Mouse (Mus musculus) cerebellum, postnatal 36 days (tissue): Measurements from ENCODE around the gene Ube3b.

ENCODE experiments used
- DNase-seq, 2 experiments: peaks; one replicate each; pipeline ENCODE4 v3.0.0; 2021 to 2022; ENCODE audit warnings: mixed read lengths in 2 of 2

Ube3b gene

DNA sequence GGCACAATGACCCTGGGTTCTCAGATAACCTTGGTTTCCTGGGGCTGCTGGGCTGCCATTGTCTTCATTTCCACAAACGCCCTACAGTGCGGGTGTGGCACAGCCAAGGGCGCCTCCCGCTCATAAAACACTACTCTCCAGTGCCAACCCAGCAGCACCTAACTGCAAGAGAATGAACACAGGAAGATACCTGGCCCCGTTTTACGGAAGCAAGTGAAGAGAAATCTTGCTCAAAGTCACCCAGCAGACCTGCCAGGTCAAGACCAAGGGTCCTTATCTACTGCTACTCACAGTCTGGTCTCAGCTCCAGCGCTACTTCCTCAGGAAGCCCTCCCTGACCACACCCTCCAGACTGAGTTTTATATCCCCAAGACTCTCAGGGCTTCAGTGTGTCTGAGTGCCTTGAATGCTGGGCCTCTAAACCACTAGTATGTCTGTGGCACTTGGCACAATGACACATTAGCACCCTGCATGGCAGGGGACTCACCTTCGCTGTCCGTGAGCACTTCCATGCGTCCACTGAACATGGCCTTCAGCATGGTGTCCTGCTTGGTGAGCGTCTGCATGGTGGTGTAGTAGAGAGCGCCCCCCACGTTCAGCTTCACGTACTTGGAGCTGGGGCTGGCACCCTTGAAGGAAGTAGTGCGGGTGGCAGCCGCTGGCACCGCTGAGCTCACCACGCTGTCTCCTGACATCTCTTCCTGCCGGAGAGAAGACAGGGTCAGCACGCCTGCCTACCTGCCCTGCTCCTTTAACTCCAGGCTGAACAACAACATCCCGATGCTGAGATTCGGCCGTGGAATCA is 5.8 kb upstream of the Ube3b start:
- DNase-seq = no peak

DNA sequence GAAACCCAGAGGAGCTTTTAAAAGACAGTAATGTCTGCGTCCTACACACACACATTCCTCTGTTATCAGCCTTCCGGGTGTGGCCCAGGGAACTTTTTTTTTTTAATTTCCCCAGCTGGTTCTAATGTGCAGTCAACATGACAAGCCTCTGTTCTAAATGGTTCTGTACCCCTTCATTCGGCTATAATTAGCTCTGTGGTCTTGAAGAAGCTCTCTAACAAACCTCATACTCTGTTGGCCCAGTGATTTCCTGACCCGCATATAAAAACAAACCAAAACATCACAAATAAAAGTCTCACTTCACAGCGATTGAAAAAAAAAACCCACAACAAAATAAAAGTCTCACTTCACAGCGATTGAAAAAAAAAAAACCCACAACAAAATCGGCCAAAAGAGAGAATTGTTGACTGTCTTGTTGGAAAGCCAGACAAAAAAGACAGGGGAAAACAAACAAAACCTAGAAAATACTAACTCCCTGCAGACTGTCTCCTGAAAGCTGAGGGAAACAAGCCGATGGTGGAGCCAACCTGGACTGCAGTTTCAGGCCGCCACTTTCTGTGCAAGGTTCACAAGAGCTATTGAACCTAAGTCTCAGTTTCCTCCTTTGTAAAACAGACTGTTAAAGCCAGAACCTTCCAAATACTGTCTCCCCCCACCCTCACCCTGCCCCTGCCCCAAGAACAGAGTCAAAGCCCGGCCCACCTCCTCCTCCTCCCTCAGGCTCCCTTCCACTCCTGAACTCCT is 2.1 kb upstream of the Ube3b start:
- no peak for DNase-seq

DNA sequence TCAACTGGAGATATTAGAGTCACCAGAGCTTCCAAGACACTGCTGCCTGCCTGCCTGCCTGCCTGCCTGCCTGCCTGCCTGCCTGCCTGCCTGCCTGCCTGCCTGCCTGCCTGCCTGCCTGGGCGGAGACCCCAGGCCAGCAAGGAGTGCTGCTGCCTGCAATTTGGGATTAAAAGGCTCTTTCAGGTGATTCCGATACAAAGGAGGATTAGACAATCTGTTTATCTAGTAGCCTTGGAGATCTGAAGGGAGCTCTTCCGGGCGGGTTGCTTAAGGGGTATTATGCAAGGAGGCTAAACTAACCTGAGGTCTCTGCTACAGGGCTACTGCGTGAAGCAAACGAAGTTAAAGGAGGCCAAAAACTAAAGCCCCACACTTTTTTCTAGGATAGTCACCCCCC is 1.5 kb upstream of the Ube3b start:
- DNase-seq = no peak

DNA sequence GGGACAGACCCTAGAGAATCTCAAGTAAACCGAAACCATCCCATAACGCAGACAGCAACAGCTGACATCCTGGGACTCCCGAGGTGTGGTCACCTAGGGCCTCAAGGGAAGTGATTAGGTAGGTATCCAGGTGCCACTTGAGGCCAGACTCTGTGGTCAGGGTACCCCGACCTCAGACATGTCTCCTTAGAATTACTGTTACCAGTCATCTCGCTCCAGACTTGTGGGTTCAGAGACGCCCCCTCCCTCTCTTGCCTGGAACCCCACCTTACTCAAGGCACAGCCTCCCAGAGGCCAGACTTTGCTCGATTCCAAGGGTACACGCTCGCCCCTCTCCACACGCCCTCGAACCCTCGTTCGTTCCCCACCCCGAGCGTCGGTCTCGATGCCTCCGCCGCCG is 644 bp upstream of the Ube3b start:
- DNase-seq = no peak

DNA sequence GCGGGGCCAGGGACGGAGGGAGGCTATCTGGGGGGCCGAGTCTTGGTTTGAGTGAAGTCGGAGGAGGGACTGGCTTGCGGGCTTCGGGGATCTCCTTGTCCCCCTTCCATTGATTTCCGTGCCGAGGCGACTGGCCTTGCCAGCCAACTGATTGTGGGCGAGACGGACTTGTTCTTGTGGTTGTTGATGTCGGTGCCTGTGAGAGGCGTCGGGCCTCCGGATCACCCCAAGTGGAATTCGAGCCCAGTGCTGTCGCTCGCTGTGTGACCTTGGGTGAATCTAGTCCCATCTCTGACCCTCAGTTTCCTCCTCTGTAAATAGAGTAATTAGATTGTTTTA is 575 bp downstream of the Ube3b start:
- no peak for DNase-seq

DNA sequence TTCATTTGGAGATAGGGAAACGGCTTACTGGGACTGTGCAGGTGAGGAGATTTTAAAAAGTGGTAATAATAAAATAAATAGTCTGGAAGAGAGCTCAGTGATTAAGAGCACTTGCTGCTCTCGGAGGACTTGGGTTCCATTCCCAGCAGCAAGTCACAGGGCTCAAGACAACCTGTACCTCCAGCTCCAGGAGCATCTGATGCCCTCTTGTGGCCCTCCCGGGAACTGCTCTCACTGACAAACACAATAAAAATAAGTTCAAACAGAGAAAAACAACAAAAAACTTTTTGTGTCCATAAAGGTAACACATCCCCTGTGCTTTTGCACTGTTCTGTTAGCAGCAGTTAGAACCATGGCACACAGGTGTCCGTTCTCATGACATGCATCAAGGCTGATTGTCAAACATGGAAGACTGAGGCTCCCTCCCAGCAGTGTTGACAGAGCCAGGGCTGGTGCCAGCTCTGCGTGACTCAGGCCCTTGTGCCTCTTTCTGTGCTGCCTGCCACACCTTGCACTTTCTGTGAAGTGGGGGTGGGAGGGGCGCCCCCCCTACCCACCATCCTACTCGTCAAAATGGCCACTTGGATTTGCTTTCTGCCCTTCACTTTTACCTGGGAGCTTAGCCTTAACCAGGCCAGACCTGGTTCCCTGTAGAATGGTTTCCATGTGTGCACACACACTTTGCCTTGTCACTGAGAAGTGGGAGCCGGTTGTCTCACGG is 2.9 kb downstream of the Ube3b start:
- peak; percentile 20 to 32 for DNase-seq

DNA sequence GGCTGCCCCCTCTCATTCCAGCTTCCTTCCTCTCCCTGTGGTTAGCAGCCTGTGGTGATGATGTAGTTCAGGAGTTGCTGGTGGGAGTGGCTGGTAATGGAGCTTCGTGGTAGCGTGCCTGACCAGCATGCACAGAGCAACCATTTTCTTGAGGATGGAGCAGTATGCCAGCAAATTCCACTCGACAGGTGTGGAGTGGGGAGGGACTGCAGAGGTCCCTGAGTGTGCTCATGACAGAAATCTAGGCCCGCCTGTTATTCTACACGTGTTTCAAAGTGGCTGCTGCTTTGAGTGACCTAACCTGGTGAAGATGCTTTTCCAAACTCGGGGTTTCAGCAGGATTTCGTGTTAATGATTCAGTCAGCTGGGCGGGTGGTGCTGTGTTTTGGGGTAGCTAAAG is 4.0 kb downstream of the Ube3b start:
- DNase-seq = no peak

DNA sequence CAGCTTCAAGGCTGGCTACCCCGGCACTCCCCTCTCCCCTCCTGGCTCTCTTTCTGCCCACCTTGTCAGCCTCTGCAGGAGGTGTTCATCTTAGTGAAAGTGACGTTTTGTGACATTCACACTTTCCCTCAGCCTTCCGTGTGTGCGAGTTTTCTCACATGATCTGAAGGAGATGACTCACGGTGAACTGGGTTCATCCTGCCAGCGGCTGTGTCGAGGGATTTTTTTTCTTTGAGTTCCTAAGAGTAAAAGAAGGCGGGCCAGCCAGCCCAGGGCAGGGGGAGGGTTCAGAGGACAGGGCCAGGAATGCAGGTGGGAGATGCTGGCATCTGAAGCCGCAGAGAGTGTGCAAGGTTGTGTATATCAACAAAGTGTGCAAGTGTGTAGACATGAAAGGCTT is 12.8 kb downstream of the Ube3b start:
- DNase-seq = no peak

DNA sequence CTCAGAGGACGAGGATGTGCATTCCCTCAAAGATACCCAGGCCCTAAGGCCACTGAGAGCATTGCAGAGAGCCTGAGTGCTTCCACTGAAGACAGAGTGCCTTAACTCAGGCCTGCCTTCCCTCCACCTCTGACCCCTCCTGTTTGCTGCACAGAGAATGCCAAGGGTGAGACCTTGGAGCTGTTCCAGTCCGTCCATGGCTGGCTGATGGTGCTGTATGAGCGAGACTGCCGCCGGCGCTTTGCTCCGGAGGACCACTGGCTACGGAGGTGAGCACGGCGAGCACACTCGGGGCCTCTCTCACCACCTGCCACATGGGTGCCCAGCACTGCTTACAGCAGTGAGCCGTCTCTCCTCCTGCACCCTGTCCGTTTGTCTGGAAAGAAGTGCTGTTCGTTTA is 26.2 kb downstream of the Ube3b start:
- no peak for DNase-seq

DNA sequence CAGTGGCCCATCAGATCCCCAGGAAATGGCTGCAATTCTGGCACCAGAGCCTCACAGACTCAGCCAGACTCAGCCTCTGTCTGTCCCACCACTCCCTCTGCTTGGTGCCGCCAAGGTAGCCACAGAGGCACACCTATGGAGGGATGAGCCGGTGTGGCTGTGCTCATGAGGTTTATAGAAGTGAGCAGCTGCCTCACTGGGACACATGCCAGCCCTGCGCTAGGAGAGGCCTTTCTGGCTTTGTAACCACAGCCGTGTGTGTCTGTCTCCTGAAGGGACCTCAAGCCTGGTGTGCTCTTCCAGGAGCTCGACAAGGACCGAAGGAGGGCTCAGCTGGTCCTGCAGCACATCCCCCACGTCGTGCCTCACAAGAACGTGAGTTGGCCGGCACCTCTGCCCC is 26.9 kb downstream of the Ube3b start:
- peak; percentile 34 to 52 for DNase-seq

DNA sequence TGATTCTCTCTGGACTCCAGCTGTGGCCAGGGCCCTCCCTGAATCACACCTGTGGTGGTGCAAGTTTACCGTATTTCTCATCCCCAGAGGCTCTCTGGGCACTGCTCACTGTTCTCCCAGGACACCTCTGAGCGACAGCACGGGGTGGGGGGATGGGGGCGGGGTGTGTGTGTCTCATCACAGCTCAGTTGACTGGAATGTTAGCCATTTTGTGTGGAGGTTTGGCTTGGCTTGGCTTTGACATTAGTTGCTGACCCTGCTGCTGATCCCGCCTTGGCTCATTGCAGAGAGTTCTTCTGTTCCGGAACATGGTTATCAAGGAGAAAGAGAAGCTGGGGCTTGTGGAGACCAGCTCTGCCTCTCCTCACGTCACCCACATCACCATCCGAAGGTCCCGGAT is 27.4 kb downstream of the Ube3b start:
- DNase-seq = no peak

DNA sequence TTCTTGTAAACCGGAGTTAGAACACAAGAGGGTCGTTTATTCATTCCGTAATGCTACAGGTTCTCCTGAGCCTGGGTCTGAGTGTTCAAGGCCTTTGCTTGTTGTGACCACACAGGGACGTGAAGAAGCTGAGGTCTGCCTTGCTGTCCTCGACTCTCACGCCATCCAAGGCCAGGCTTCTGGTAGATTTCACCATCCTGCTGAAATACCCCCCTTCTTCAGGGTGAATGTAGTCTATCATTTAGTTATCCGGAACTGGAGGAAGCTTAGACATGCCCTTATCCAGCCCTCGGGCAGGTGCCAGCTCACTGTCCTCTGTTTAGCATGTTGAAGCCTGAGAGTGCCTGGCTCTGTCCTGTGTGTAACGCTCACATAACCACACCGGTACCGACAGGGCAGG is 28.4 kb downstream of the Ube3b start:
- no peak for DNase-seq

DNA sequence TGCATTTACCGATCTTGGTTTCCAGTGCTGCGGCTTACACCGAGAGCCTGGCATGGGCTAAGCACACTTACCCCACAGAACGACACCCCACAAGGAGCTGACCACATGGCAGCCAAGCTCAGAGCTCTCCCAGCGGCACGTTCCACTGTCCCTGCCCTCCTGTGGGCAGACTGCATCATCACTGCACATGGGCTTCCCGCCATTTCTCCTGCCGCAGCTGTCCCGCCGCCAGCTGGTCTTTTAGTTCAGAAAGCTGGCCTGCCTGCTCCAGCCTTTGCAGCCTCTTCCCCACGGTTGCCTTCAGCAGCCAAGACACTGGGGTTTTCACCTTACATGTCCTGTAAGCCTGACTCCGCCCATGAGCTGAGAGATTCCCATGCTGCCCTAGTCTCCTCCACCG is 30.0 kb downstream of the Ube3b start:
- DNase-seq = no peak

DNA sequence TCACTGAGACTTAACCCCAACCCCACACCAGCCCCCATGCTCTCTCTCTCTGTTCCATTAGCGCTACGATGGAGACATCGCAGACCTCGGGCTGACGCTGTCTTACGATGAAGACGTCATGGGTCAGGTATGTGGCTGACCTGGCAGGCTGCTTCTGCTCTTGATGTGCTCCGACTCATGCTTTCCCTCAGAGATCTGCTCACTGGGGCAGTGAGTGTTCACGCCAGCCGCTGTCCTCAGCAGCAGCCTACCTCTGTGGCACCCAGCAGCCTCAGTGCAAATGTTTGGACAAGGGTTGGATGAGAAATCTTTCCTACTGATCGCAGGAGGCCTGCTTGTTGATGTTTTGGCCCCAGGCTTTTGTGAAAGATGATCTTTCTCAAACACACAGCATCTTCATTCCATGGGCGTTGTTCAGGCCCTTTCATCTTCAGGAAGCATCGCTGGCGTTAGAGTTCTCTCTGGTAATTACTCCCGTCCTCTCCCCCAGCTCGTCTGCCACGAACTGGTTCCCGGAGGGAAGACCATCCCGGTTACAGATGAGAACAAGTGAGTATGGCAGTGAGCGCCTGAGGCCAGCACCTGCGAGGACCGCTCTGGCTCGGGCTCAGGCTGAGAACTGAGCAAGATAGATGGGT is 32.1 kb downstream of the Ube3b start:
- no peak for DNase-seq

DNA sequence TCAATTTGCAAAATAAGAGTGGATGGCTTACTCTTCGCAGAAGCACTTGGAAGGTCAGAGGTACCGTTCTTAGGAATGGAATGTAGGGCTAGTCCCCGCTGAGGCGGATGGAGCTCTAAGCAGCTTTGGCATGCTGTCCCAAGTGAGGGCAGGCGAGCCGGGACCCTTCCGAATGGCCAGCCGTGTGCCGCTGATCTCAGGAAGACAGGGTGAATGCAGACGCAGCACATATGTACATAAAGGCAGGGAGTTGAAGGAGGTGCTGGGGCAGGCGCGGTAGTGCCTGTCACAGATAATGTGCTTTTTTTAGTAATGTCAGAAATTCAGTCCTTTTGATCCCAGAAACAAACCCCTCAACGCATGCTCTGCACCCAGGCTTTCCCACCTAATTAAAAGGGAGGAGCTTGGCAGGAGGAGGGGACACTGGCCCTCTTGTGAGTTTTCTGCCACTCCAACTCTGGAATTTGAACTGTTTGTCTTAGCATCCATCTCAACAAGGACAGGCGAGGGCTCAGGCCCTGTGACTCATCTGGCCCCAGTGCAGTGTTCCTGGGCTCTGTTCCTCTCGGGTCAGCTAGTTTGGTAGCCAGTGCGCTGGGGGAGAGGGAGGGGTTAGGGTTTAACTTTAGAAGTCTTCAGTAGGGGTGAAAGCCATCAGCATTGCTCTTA is 32.8 kb downstream of the Ube3b start:
- no peak for DNase-seq

DNA sequence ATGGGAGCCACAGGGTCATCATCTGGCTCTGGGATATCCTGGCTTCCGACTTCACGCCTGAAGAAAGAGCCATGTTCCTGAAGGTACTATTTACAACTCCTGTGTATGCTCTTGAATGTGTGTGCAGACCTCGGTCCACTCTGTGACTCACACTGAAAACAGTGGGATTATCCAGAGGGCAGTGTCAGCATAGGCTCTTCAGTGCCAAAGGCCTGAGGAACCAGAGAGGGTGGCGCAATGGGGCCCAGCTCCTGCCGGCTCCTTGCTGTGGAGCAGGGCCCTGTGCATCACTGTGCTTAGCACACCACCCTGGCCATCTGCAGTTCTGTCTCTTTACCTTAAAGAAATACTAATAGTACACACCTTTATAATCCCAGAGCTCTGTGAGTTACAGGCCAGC is 35.2 kb downstream of the Ube3b start:
- DNase-seq = no peak

DNA sequence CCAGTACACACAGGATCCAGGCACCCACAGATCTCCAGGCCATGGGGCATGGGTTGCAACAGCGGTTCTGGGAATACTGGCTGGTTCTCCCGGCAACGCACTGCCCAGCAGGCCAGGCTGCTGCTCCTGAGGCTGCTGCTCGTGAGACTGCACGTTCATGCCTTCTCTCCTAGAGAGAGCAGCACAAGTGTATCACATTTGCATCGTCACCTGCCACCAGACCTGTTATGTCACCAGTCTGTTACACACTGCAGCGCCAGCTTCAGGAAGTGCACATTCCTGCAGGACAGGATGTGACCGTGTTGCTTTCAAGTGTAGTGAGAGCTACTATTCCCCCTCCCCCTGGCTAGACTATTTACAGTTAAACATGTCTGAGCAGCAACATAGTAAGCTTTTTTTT is 36.4 kb downstream of the Ube3b start:
- no peak for DNase-seq

DNA sequence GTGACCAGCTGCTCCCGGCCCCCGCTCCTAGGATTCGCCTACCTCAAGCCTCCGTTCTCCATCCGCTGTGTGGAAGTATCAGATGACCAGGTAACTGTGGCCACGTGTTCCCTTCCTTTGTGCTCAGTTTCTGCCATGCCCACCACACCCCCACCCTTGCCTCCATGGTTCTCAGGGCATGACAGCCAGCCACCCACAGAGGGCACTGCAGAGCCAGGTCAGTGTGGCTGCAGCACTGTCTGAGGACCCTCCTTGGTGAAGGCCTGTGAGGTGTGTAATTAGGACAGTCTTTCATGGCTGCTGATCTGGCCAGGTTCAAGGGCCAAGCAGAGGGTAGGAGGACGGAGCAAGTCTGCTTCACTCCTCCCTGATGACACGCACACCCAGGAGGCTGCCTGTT is 38.1 kb downstream of the Ube3b start:
- DNase-seq = no peak

DNA sequence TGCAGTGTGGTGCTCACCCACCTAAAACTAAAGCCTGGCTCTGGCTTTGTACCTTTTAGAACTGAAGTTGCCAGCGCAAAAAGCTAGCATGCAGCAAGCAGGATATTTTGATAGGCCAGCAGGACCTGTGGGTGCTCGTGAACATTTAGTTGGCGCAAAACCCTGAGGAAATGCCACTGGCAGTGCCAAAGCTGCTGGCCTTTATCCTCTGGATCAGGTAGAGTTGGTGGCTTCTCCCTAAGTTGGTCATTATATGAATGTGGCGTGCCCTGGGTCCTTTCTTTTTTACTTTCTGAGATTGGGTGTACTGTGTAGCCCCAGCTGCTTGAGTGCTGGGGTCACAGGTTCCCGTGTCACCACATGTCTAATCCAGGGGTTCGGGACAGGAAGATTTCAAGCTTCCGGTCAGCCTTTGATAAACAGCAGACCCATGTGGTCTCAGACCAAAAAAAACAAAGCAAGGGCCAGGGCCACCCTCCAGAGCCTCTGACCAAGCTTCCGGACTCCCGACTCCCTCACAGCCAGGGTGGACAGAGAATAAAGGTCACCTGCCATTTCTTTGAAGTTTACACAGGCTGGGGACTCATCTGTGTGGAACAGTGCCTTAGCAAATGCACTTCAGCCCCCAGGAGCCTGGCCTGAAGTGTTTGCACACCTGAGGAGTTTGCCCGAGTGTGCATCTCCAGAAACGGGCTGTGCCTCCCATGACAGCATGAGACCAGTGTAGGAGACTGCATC is 41.3 kb downstream of the Ube3b start:
- DNase-seq = no peak

DNA sequence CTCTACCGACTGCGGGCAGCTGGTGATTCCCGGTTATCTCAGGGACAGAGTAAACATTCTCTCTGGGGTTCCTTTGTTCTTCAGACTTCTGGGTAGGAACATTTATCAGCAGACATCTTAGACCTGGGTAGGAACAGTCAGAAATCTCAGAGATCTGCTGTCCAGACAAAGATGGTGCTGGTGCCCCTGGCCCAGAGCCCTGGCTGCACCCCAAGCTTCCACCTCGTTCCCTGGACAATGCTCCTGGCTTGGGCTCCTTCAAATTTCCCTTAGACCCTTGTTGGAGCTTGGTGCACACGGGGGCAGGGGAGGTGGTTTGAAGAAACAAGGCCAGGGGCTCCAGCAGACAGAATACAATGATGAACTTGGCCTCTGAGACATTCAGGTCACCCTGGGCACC is 42.2 kb downstream of the Ube3b start:
- no peak for DNase-seq

DNA sequence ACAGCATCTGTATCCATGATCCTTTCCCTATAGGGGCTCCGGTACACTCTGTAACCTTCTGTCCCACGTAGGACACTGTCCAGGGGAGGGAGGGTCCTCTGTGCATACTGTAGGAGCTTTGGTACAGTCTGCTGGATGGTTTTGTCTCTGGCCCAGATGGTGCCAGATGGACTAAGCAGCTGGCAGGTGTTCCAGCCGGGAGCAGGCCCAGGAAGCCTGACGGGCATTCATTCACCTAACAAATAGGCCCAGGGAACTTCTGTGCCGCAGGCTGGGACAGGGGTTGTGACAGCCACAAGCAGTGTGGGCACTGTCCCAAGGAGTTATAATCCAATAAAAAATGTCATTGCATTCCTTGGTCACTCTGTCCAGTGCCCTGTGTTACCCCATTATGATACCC is 43.6 kb downstream of the Ube3b start:
- DNase-seq = no peak

DNA sequence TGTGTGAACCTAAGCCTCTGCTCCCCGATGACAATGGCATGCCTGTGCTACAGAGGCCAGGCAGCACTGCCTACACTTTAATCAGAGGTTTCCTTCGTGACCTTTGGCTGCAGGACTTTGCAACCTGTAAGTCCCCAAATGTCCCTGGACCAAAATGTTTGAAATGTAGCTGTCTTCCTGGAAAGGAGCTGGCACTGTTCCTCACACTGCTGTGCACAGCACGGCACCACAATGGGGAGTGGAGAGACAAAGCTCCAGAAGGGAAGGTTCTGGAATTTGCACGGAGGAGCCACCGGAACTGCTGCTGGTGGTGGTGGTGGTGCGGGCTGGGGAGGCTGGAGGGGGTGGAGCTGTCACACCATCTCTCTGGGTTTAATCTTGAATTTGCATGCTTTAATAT is 46.3 kb downstream of the Ube3b start:
- no peak for DNase-seq
